ENCODE assay signal across 30 mouse cellular contexts in genomic region chr9:114810837-114811236, GRCm38 (mm10). TPM values are rescaled to one million over a fixed set of nuclear protein-coding genes. Genes with fewer than 3 reads are reported as not detected.
DNase-seq lines count a peak whose midpoint lies in the region; ATAC-seq and TF ChIP-seq lines count a peak whose summit lies in the region.
"Had no signal": no experiment of that assay in that cellular context is flagged by ENCODE, and none has a peak within 500 bp of the region (broad histone marks: within the 10 kb centered on the region; RNA-seq: fewer than 3 reads in every experiment).

No protein-coding gene starts in this region.

- peak overlapping the region; percentile 19 for H3K4me2 ChIP-seq in intestine, embryonic 14.5 days (ENCODE audit: low read length)
- no peak overlapping the region for H3K4me2 ChIP-seq in intestine, embryonic 16.5 days (ENCODE audit: low read depth, low read length)
- H3K4me2 ChIP-seq in intestine, postnatal 0 days (replicated peaks; ENCODE audit: low read depth), result 0 out of 2 replicates have a peak overlapping the region, but pooled peaks have one; percentile 13
- H3K4me2 ChIP-seq in liver, embryonic 15.5 days, result peak overlapping the region; percentile 21; the same call in 1 of the 2 replicates
- H3K4me2 ChIP-seq: embryonic facial prominence, embryonic 15.5 days; forebrain, embryonic 12.5 days; heart, embryonic 13.5 days; hindbrain, embryonic 14.5 days; midbrain, embryonic 12.5 days; neural tube, embryonic 12.5 days had no signal

- no peaks in the 10 kb centered on the region for H3K36me3 ChIP-seq in intestine, embryonic 14.5 days (ENCODE audit: control insufficient read depth, insufficient read depth, low read length)
- H3K36me3 ChIP-seq in intestine, embryonic 16.5 days (ENCODE audit: control insufficient read depth, insufficient read depth, low read length), result no peaks in the 10 kb centered on the region
- H3K36me3 ChIP-seq in intestine, postnatal 0 days (ENCODE audit: control insufficient read depth, insufficient read depth), result no peaks in the 10 kb centered on the region
- no peaks in the 10 kb centered on the region for H3K36me3 ChIP-seq in liver, embryonic 15.5 days (replicated peaks)
- H3K36me3 ChIP-seq: embryonic facial prominence, embryonic 10.5 days; embryonic facial prominence, embryonic 15.5 days; forebrain, embryonic 12.5 days; G1E; heart, embryonic 13.5 days; midbrain, embryonic 12.5 days; neural tube, embryonic 12.5 days had no signal

- no peak for DNase-seq in intestine, embryonic 14.5 days (ENCODE audit: low spot score)
- peak; percentile 67 for DNase-seq in yolk sac, embryonic 10.5 days (ENCODE audit: low spot score)
- no peak for DNase-seq in ovary, postnatal 36 days (ENCODE audit: low spot score)
- no peak for DNase-seq in left cerebral cortex, postnatal 10 days (ENCODE audit: extremely low spot score in 1 of 2, low spot score in 2 of 2)
- DNase-seq: adrenal gland, adult 8-10 months; cerebellum, adult 2 months; cerebellum, postnatal 14 days; forebrain, postnatal 0 days; heart, postnatal 10 days; kidney, adult 9 months; kidney, postnatal 25 days; left cerebral cortex, postnatal 4 days; lung, postnatal 4 days; thymus, adult 2 months; thymus, postnatal 4 days had no signal

- intact Hi-C loops in left cerebral cortex, postnatal 10 days (cut with DNase I), result no loop called here

- H3K9me3 ChIP-seq in intestine, embryonic 14.5 days (ENCODE audit: control insufficient read depth, low read length), result no peaks in the 10 kb centered on the region
- H3K9me3 ChIP-seq in intestine, embryonic 16.5 days (ENCODE audit: control insufficient read depth, low read length), result no peaks in the 10 kb centered on the region
- H3K9me3 ChIP-seq in intestine, postnatal 0 days (ENCODE audit: control insufficient read depth), result no peaks in the 10 kb centered on the region
- H3K9me3 ChIP-seq in liver, embryonic 15.5 days (replicated peaks), result no peaks in the 10 kb centered on the region
- H3K9me3 ChIP-seq: embryonic facial prominence, embryonic 10.5 days; embryonic facial prominence, embryonic 15.5 days; heart, embryonic 13.5 days; midbrain, embryonic 12.5 days; neural tube, embryonic 12.5 days had no signal

- WGBS in intestine, embryonic 14.5 days, result 58% methylated on average over 11 of the region's 11 CpGs
- 44% methylated on average over 11 of the region's 11 CpGs for WGBS in intestine, embryonic 16.5 days
- WGBS in intestine, postnatal 0 days, result 34% methylated on average over 11 of the region's 11 CpGs
- 29% methylated on average over 11 of the region's 11 CpGs for WGBS in liver, embryonic 15.5 days (ENCODE audit: insufficient replicate concordance)

- ATAC-seq in intestine, embryonic 14.5 days (replicated peaks; ENCODE audit: low FRiP score, low TSS enrichment, low read depth), result no peak
- ATAC-seq in intestine, embryonic 16.5 days, result no peak
- no peak for ATAC-seq in intestine, postnatal 0 days
- no peak for ATAC-seq in liver, embryonic 15.5 days (ENCODE audit: insufficient read depth)
- ATAC-seq: forebrain, postnatal 0 days; inflammation-experienced regulatory T-cells, adult 6 months had no signal

- no peak overlapping the region for H3K9ac ChIP-seq in intestine, embryonic 14.5 days (ENCODE audit: low read length)
- H3K9ac ChIP-seq in intestine, embryonic 16.5 days (ENCODE audit: low read depth, low read length), result no peak overlapping the region; the same call in 1 of the 2 replicates
- no peak overlapping the region for H3K9ac ChIP-seq in intestine, postnatal 0 days (ENCODE audit: low read depth, low read length)
- no peak overlapping the region for H3K9ac ChIP-seq in liver, embryonic 15.5 days
- H3K9ac ChIP-seq: embryonic facial prominence, embryonic 15.5 days; forebrain, embryonic 12.5 days; forebrain, postnatal 0 days; heart, embryonic 13.5 days; hindbrain, embryonic 14.5 days; midbrain, embryonic 12.5 days; neural tube, embryonic 12.5 days had no signal

- H3K4me3 ChIP-seq in intestine, embryonic 14.5 days (ENCODE audit: low read depth, low read length), result no peak overlapping the region
- no peak overlapping the region for H3K4me3 ChIP-seq in intestine, embryonic 16.5 days (ENCODE audit: low read length)
- no peak overlapping the region for H3K4me3 ChIP-seq in intestine, postnatal 0 days (ENCODE audit: low read depth, low read length)
- no peak overlapping the region for H3K4me3 ChIP-seq in liver, embryonic 15.5 days (replicated peaks)
- H3K4me3 ChIP-seq: embryonic facial prominence, embryonic 10.5 days; embryonic facial prominence, embryonic 15.5 days; forebrain, embryonic 12.5 days; heart, embryonic 13.5 days; layer of hippocampus, adult 2 months; midbrain, embryonic 12.5 days; myocyte; neural tube, embryonic 12.5 days had no signal

- no peaks in the 10 kb centered on the region for H3K27me3 ChIP-seq in intestine, embryonic 14.5 days (replicated peaks; ENCODE audit: control insufficient read depth, insufficient read depth, low read length)
- no peaks in the 10 kb centered on the region for H3K27me3 ChIP-seq in intestine, embryonic 16.5 days (replicated peaks; ENCODE audit: control insufficient read depth, insufficient read depth, low read length)
- no peaks in the 10 kb centered on the region for H3K27me3 ChIP-seq in intestine, postnatal 0 days (replicated peaks; ENCODE audit: control insufficient read depth, insufficient read depth, low read length)
- no peaks in the 10 kb centered on the region for H3K27me3 ChIP-seq in liver, embryonic 15.5 days
- H3K27me3 ChIP-seq: embryonic facial prominence, embryonic 15.5 days; forebrain, embryonic 12.5 days; heart, embryonic 13.5 days; midbrain, embryonic 12.5 days; neural tube, embryonic 12.5 days had no signal

- H3K27ac ChIP-seq in intestine, embryonic 14.5 days (ENCODE audit: low read depth), result no peak overlapping the region; the same call in 1 of the 2 replicates
- no peak overlapping the region for H3K27ac ChIP-seq in intestine, embryonic 16.5 days (ENCODE audit: low read length)
- no peak overlapping the region for H3K27ac ChIP-seq in intestine, postnatal 0 days (ENCODE audit: low read depth, low read length)
- H3K27ac ChIP-seq in liver, embryonic 15.5 days (replicated peaks), result no peak overlapping the region
- H3K27ac ChIP-seq: embryonic facial prominence, embryonic 10.5 days; embryonic facial prominence, embryonic 15.5 days; forebrain, embryonic 12.5 days; heart, embryonic 13.5 days; hindbrain, embryonic 14.5 days; layer of hippocampus, adult 2 months; midbrain, embryonic 12.5 days; neural tube, embryonic 12.5 days had no signal

- no peak for TF ChIP-seq CTCF in intestine, postnatal 0 days (IDR thresholded peaks at IDR 0.05; ENCODE audit: low read depth)

- no peaks in the 10 kb centered on the region; the same call in 1 of the 2 replicates for H3K4me1 ChIP-seq in intestine, embryonic 14.5 days (replicated peaks; ENCODE audit: control insufficient read depth, insufficient read depth, low read length)
- H3K4me1 ChIP-seq in intestine, embryonic 16.5 days (ENCODE audit: control insufficient read depth, insufficient read depth, low read length), result peaks cover 22% of the 10 kb centered on the region
- no peaks in the 10 kb centered on the region for H3K4me1 ChIP-seq in intestine, postnatal 0 days (replicated peaks; ENCODE audit: control insufficient read depth, insufficient read depth, low read length)
- peaks cover 17% of the 10 kb centered on the region for H3K4me1 ChIP-seq in liver, embryonic 15.5 days (replicated peaks)
- H3K4me1 ChIP-seq: embryonic facial prominence, embryonic 15.5 days; forebrain, embryonic 12.5 days; midbrain, embryonic 12.5 days; neural tube, embryonic 12.5 days had no signal

RNA-seq across cellular contexts. Expression of gene Cmtm7, which starts 29.2 kb away (rescaled TPM):
- polyA plus RNA-seq in intestine, embryonic 14.5 days (2014; fragmentation: Nextera tagmentation; extraction: Ambion mirVana), result 96.5 and 101 TPM in 2 replicates
- polyA plus RNA-seq in intestine, embryonic 16.5 days (2015; fragmentation: Nextera tagmentation; extraction: Ambion mirVana), result 82.5 and 86.6 TPM in 2 replicates
- 34.8 and 35.7 TPM in 2 replicates for polyA plus RNA-seq in intestine, postnatal 0 days (2015; fragmentation: Nextera tagmentation; extraction: Ambion mirVana)
- polyA plus RNA-seq in liver, embryonic 15.5 days (2015; fragmentation: Nextera tagmentation; extraction: Ambion mirVana), result 56.5 and 59.9 TPM in 2 replicates
- total RNA-seq in left cerebral cortex, postnatal 10 days (2021), result 1 to 10 TPM; 4.1 to 5.3 TPM

RNA-seq across cellular contexts. Expression of gene Cmtm8, which starts 33.1 kb away (rescaled TPM):
- 34.7 and 42.4 TPM in 2 replicates for polyA plus RNA-seq in intestine, embryonic 14.5 days (2014; fragmentation: Nextera tagmentation; extraction: Ambion mirVana)
- polyA plus RNA-seq in intestine, embryonic 16.5 days (2015; fragmentation: Nextera tagmentation; extraction: Ambion mirVana), result 80.2 and 87.3 TPM in 2 replicates
- polyA plus RNA-seq in intestine, postnatal 0 days (2015; fragmentation: Nextera tagmentation; extraction: Ambion mirVana), result 91.5 and 104 TPM in 2 replicates
- 37.5 and 47.3 TPM in 2 replicates for polyA plus RNA-seq in liver, embryonic 15.5 days (2015; fragmentation: Nextera tagmentation; extraction: Ambion mirVana)
- 1 to 10 TPM; 2.1 to 2.5 TPM for total RNA-seq in left cerebral cortex, postnatal 10 days (2021)
- polyA plus RNA-seq: C2C12; G1E; inflammation-experienced regulatory T-cells, adult 6 months; myocyte had no signal
